Mouse (Mus musculus) retina, adult 2 months (tissue): ENCODE data around the gene Itga9.
"Not testable (repeated sequence)": the region's sequence is repeated elsewhere in the genome, so short reads cannot be mapped to it uniquely, and the experiment has no call there.

Experiments used
- DNase-seq: peaks from one replicate; pipeline ENCODE4 v3.0.0-alpha.2; 2012; ENCODE audit warnings: low read depth, low spot score

Gene Itga9

DNA sequence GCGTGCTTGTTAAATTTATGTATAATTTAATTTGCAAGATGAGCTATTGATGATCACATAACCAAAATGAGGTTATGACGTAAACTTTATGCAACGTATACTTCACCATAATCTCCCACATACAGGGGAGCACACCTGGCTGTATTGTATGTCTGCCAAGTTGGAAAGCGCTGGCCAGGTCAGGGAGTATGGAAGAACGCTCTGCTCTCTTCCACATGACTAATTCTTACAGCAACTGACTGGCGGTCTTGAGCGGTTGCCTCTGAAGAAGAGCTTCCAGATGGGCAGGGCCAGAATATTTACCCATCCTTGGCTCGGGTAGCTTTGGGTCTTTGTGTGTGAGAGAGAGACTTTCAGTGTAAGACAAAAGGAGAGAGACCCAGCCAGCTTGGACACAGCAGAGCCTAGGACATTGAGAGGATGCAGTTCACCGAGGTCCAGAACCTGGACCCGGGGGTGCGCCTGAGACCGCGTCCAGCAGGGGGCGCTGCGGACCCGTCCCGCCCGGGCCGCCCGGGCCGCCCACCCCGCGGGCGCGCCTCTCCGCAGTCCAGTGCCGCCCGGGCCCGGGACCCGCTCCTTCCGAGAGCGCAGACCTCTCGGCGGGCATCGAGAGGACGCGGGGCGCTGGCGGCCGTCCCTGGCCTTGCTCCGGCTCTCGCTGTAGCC lies at the start of gene Itga9:
Gene Itga9 (plus strand): TSS at position 543 of the 669 bp plus-strand sequence.
- no peak for DNase-seq

DNA sequence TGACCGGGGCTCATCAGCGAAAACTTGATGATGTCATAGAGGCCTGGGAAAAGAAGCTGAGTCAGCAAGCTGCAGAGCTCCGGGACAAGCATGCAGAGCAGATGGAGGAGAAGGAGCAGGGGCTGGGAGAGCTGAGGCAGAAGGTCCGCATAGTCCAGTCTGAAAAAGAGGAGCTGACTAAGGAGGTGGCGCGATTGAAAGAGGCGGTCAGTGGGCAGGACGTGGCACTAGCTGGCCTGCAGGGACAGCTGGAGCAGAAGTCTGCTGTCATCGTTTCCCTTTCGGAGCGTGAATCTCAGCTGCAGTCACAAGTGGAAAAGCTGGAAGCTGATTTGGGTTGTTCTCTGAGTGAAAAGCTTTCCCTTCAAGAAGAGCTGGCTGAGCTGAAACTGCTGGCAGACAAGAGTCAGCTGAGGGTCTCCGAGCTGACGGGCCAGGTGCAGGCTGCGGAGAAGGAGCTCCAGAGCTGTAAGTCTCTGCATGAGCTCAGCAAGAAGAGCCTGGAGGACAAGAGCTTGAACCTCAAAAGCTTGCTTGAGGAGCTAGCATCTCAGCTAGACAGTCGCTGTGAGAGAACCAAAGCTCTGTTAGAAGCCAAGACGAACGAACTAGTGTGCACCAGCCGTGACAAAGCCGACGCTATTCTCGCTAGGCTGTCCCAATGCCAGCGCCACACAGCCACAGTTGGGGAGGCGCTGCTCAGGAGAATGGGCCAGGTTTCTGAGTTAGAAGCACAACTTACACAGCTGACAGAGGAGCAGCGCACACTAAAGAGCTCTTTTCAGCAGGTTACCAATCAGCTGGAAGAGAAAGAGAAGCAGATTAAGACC lies 49.3 kb upstream of the Itga9 start:
- DNase-seq, result no peak

DNA sequence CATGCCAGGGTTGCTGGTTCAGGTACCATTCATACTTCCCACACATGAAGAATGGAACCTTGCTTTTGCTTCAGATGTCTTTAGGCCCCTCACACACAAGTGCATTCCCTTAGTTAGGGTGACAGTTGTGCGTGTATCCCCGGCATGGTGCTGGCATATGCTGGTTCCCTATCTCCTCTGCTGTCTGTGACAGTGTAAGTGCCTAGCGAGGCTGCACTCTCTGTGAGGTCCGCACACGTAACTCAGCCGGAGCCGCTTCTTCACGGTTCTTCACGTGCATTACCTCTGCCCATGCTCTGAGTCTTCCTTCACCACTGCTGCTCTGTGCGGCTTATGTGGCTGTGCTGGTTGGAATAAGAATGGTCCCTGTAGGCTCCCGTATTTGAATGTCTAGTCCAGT lies 43.1 kb upstream of the Itga9 start:
- no peak for DNase-seq

DNA sequence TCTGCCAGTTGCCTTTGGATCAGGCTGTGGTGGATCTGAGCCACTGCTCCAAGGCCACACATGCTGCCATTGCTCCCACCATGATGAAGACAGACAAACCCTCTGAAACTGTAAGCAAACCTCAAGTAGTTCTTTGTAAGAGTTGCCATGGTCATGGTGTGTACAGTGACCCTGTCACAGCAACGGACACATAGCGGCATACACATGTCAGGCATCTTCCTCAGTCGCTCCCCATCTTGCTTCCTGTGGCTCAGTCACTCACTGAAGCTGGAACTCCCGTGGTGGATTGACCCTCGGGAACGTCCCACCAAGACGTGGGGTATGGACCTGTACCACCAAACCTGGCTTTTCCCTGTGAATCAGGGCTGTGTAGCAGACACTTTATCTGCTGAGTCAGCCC lies 42.6 kb upstream of the Itga9 start:
- no peak for DNase-seq

DNA sequence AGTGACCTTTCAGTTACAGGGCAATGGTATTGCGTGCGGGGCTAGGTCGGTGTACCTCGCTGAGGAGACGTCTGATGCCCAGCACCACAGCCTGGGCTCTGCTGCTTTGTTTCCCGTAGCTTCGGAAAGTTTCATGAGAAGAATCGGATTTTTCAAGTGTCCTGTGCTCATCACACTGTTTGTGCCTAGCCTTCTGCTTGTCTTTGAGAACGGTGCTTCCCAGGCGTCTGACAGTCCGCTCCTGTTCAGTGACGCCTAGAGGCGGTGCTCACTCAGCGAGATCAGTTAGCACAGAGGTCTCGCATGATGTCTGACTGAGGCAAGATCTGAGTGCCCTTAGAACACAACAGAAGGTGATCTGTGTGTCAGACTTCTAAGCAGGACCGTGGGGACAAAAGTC lies 41.8 kb upstream of the Itga9 start:
- no peak for DNase-seq

DNA sequence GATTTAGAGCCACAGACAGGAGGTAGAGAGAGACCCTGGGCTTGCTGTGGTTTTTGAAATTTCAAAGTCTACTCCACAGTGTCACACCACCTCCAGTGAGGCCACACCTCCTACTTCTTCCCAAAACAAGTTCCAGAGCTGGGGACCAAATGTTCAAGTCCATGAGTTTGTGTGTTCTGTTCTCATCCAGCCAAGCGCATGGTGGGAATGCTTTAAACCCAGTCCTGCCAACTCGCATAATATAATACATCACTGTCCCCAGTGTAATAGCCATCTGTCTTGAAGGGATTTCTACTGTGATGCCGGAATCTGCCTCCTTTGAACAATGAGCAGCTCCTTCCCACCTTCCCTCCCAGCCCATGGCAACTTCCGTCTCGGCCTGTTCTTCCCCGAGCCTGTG lies 37.2 kb upstream of the Itga9 start:
- no peak for DNase-seq

DNA sequence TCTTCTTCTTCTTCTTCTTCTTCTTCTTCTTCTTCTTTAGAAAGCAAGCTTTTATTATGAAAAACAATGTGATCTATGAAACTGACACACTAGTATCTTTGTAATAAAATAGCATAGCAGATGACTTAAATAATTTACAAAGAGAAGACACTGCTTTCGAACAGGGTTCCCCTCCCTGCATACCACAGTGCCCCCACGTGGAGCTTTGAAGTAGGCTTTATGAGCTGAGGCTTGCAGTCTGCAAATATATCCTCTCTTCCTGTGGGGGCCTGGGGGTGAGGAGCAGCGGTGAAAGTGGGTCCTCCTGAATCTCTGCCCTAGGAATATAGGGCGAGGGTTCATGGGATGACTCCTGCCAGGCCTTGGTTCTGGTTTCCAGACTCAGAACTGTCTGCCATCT lies 35.6 kb upstream of the Itga9 start:
- DNase-seq, result no peak

DNA sequence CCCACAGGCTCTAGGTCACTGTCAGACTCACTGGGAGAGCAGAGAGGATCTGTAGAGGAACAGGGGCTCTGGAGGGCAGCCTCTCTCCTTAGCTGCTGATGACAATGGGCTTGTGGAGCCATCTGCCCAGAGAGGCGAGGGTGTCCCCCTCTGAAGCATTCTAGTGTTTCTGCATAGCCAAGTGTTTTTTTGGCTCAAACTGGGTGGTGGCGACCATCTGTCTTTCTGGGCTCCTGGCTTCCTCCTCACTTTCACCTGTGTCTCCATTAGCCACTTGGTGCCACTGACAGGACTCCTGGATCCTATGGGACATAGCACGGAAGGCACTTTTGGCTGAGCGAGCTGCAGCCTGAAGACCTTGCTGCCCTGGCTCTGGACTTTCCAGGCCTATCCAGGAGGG lies 34.8 kb upstream of the Itga9 start:
- DNase-seq, result no peak

GRCm38 (mm10) chr9:118574911-118575310 lies 31.6 kb upstream of the Itga9 start:
- no peak for DNase-seq

- DNase-seq, result no peak
Measured at GRCm38 (mm10) chr9:118580371-118580770, 26.1 kb upstream of the Itga9 start.

DNA sequence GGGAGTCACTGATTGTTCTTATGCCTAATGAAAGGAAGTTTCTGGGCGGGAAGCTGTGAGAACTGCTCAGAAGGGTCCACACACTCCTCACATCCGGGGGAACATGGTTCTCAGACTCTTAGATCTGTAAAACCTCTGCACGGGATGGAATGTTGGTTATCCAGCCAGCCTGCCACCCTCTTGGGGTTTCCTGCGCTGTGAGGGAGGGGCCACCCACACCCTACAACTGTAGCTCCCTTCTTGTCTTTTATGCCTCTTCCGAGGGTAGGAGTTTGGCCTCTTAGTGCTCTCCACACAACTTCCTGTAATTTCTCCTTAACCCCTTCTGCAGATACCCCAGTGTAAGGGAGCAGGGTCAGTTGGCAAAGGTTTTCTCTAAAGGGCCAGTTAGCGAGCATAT lies 23.7 kb upstream of the Itga9 start:
- no peak for DNase-seq

DNA sequence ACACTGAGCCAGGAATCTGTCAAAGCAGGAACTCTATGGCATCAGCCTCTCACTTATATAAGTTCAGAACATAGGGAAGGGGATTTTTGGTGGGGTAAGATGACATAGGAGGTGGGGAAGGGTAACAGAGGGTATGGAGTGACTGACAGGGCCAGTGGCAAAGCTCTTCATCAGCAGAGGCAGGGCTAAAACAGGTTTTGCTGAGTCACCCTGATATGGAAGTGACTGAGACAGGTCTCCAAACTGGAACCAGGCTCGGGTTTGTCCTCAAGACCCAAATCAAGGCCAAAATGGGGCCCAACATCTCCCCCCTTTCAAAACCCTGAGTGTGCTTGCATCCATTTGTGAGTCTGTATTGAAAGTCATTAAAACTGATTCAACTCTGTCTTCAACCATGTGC lies 21.7 kb upstream of the Itga9 start:
- DNase-seq, result no peak

- no peak for DNase-seq
Measured at GRCm38 (mm10) chr9:118585998-118586397, 20.5 kb upstream of the Itga9 start.

GRCm38 (mm10) chr9:118587115-118587514 lies 19.4 kb upstream of the Itga9 start:
- DNase-seq, result no peak

DNA sequence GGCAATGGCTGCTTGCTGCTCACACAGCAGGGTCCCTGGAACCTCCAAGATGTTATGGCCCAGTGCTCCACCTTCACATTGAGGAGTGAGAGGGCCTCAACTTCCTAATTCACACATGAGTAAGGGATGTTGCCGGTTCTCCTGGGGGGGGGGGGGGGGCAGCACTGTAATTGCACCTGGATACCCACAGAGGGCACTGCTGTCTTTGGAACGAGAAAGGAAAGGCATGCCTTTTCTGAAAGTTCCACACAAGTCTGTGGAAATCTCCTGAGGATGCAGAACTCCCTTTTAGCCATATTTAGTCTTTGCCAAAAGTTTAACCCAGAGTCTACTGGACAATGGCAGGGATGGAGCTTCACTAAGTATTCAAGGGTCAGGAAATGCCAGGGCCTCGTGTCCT lies 17.2 kb upstream of the Itga9 start:
- DNase-seq, result no peak

DNA sequence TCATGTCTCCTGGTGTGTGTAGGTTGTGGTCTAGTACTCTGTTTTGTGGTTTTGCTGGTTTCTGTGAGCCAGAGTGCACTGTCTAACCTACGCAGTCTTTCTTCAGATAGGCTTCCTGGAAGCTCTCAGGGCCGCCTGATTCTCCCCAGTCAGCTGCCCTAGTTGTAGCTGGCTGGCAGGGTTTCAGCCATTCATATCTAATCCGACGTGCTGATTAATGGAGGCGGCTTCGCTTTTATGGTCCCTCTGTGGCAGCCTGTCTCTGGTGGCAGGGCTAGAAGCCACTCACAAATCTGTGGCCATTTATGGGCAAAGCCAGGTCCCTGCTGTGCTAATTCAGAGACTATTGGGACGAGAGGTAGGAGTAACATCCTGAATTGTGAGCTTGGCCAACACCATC lies 16.3 kb upstream of the Itga9 start:
- peak; percentile 22 for DNase-seq

DNA sequence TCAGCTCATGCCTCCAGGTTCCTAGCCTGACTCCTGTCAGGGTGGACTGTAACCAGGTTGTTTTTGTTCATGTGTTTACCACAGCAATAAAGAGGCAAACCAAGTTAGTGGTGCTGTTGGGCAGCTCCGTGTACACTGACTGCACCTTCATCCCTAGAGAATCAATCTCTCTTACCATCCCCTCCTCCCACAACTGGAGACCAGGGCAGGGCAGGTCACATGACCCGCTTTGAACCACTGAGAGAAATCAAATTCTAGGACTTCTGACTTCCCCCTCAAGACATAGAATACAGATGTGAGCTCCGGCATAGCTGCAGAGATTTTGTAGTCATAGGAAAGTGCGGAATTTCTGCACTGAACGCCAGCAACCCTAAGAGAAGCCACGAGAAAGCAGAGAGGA lies 14.9 kb upstream of the Itga9 start:
- DNase-seq, result no peak

GRCm38 (mm10) chr9:118592585-118593249 lies 13.8 kb upstream of the Itga9 start:
- no peak for DNase-seq

DNA sequence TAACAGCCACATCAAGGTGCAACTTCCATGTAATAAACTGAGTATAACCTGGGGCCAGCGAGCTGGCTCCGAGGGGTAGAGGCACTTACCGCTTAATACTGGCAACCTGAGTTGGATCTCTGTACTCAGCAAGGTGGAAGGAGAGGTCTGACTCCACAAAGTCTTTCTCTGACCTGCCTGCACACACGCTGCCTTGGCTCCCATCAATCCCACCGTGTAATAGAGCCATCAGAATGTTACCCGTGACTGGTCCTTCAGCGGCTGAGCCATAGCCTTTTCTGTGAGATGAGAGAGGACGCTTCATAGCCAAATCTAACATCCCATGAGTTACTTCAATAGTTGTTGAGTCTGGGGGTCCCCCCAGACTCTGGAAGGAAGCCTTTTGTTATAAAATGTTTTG lies 13.0 kb upstream of the Itga9 start:
- no peak for DNase-seq

- DNase-seq, result no peak
Measured at GRCm38 (mm10) chr9:118596767-118597166, 9.7 kb upstream of the Itga9 start.

- DNase-seq, result not testable (repeated sequence)
Measured at GRCm38 (mm10) chr9:118600393-118600792, 6.1 kb upstream of the Itga9 start.

DNA sequence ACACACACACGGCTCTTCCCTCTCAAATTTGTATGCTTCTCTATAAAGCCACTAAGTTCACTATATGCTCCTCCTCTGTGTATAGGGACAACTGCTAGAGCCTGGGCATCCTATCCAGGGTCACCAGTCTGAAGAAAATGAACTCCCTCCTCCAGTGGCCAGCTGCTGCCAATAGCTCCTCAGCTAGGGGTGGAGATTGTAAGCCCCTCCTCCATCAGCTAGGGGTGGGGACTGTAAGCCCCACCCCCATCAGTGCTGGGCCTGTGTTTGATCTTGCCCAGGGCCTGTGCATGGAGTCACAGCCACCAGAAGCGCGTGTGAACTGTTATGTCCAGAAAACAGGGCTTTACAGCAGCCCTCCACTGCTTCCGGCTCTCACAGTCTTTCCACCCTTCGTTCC lies 3.9 kb upstream of the Itga9 start:
- DNase-seq, result no peak
